Mouse (Mus musculus) midbrain, postnatal 0 days (tissue): ENCODE measurements at regions not wholly inside any gene's neighbourhood (a gene's known extent, or its start where the extent isn't known, plus 50 kb on each side); places are given as distances from the start of the nearest gene placed in this dataset.
"Not testable (repeated sequence)": the region's sequence is repeated elsewhere in the genome, so short reads cannot be mapped to it uniquely, and the experiment has no call there.

Experiments used
- ATAC-seq: fragments of 200-750 bp; cut with Nextera tagmentation; 2 replicates; pipeline ENCODE4 v1.8.0; 2017; ENCODE audit warnings: moderate number of reproducible peaks, mild to moderate bottlenecking, moderate TSS enrichment, moderate library complexity; ENCODE audit not compliant: low FRiP score
- DNase-seq: peaks from one replicate; pipeline ENCODE4 v3.0.0-alpha.2; 2015; ENCODE audit warnings: low spot score
- H3K27ac ChIP-seq: fragments of 300-500 bp; sonication (generic); 2 replicates; pipeline ENCODE4 v1.5.1; 2014; ENCODE audit warnings: low read depth, mild to moderate bottlenecking, low read length, mixed read lengths
- H3K27me3 ChIP-seq: fragments of 300-500 bp; sonication (generic); 2 replicates; pipeline ENCODE4 v1.6.1; 2014; ENCODE audit warnings: low read length, control low read depth, mixed read lengths; ENCODE audit not compliant: insufficient read depth
- H3K36me3 ChIP-seq: fragments of 300-500 bp; sonication (generic); 2 replicates; pipeline ENCODE4 v1.6.1; 2014; ENCODE audit warnings: low read length, control low read depth, mixed read lengths; ENCODE audit not compliant: insufficient read depth
- H3K4me1 ChIP-seq: fragments of 300-500 bp; sonication (generic); 2 replicates; pipeline ENCODE4 v1.6.1; 2014; ENCODE audit warnings: mild to moderate bottlenecking, control low read depth, antibody characterized with exemption, low read length, mixed read lengths; ENCODE audit not compliant: insufficient read depth
- H3K4me2 ChIP-seq: fragments of 300-500 bp; sonication (generic); 2 replicates; pipeline ENCODE4 v1.6.1; 2014; ENCODE audit warnings: low read depth, mild to moderate bottlenecking, low read length, mixed read lengths; ENCODE audit not compliant: poor library complexity, severe bottlenecking
- H3K4me3 ChIP-seq: fragments of 300-500 bp; sonication (generic); 2 replicates; pipeline ENCODE4 v1.5.1; 2014; ENCODE audit warnings: low read depth, mild to moderate bottlenecking, low read length, moderate library complexity
- H3K9ac ChIP-seq: fragments of 300-500 bp; sonication (generic); replicated peaks from 2 replicates; pipeline ENCODE4 v1.6.1; 2014; ENCODE audit warnings: mild to moderate bottlenecking, low read length, moderate library complexity, mixed read lengths; ENCODE audit not compliant: poor library complexity, severe bottlenecking
- H3K9me3 ChIP-seq: fragments of 300-500 bp; sonication (generic); 2 replicates; pipeline ENCODE4 v1.6.1; 2016; ENCODE audit warnings: low read length, control low read depth
- CTCF ChIP-seq: IDR thresholded peaks from 2 replicates; pipeline ENCODE4 v1.5.1; 2016; ENCODE audit warnings: antibody characterized with exemption, mild to moderate bottlenecking
- WGBS: fragments of 180-500 bp; shearing (Covaris S2); extraction: QIAGEN DNeasy Blood & Tissue Kit; methylation state at CpG from one replicate; pipeline ENCODE4 v1.1.7; 2014; 5-methylcytosine and 5-hydroxymethylcytosine counted together

GRCm38 (mm10) chr15:96078580-96078979 is 208.7 kb upstream of the Arid2 start:
- no peaks in the 10 kb centered on the region for H3K27me3 ChIP-seq
- no peak overlapping the region for H3K27ac ChIP-seq
- no peak for TF ChIP-seq CTCF
- no peaks in the 10 kb centered on the region for H3K36me3 ChIP-seq
- H3K4me1 ChIP-seq = no peaks in the 10 kb centered on the region
- DNase-seq (no peak), ATAC-seq (no peak)
- no peak overlapping the region for H3K9ac ChIP-seq
- no peak overlapping the region for H3K4me3 ChIP-seq
- WGBS = 47% methylated on average over 2 of the region's 2 CpGs
- H3K4me2 ChIP-seq = no peak overlapping the region
- H3K9me3 ChIP-seq = no peaks in the 10 kb centered on the region

DNA sequence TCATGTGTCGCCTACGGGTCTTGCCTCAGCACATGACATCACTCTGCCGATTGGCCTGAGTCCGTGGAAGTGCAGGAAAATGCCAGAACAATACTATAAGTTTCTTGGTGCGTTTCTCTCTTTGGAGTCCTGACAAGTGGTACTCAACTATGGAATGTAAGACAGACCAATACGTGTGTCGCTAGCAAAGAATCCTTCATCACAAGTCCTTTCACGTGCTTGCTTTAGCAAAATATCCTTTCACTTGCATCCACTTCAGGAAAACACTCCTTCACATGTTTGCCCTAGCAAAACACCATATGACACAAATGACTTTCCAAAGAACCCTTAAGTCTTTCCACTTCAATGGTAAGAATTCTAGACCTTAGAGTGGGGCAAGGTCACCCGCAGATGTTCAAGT is 197.6 kb upstream of the Arid2 start:
- DNase-seq = no peak
- WGBS = 93% methylated on average over 9 of the region's 9 CpGs
- Histone ChIP-seq H3K9me3 (no peaks in the 10 kb centered on the region), H3K27me3 (no peaks in the 10 kb centered on the region), H3K4me1 (no peaks in the 10 kb centered on the region), H3K4me2 (no peak overlapping the region), H3K27ac (no peak overlapping the region), H3K4me3 (no peak overlapping the region), H3K9ac (no peak overlapping the region), H3K36me3 (no peaks in the 10 kb centered on the region)
- no peak for TF ChIP-seq CTCF
- no peak for ATAC-seq

DNA sequence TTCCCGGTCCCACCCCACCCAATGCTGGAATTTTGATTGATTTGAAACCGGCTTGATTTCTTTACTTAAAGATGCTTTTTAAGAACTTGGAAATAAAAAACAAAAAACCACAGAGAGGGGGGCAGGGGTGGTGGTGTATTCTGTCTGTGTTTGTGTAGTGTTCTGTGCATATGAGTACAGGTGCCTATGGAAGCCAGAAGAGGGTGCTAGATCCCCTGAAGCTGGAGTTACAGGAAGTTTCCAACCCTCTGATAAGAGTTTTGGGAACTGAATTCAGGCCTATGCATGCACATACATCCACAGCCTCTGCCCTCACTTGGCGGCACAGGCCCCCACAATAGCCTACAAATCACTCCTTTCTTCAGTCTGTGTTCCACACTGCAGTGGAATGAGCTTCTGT is 190.9 kb upstream of the Arid2 start:
- H3K27ac ChIP-seq = no peak overlapping the region
- DNase-seq (no peak), ATAC-seq (no peak)
- no peak overlapping the region for H3K9ac ChIP-seq
- H3K4me3 ChIP-seq = no peak overlapping the region
- H3K9me3 ChIP-seq = no peaks in the 10 kb centered on the region
- TF ChIP-seq CTCF = peak; percentile 34; the same call in 1 of the 2 replicates
- no peaks in the 10 kb centered on the region for H3K36me3 ChIP-seq
- H3K4me1 ChIP-seq = no peaks in the 10 kb centered on the region
- H3K4me2 ChIP-seq = no peak overlapping the region
- 84% methylated on average over 3 of the region's 3 CpGs for WGBS
- no peaks in the 10 kb centered on the region for H3K27me3 ChIP-seq

- ATAC-seq (no peak), DNase-seq (no peak)
- H3K4me2 ChIP-seq = no peak overlapping the region
- H3K4me3 ChIP-seq = no peak overlapping the region
- WGBS = 74% methylated on average over 5 of the region's 5 CpGs
- no peaks in the 10 kb centered on the region for H3K27me3 ChIP-seq
- TF ChIP-seq CTCF = no peak
- H3K27ac ChIP-seq = no peak overlapping the region
- H3K4me1 ChIP-seq = no peaks in the 10 kb centered on the region
- no peaks in the 10 kb centered on the region for H3K9me3 ChIP-seq
- H3K36me3 ChIP-seq = no peaks in the 10 kb centered on the region
- H3K9ac ChIP-seq = no peak overlapping the region
These were observed 188.5 kb upstream of the Arid2 start for GRCm38 (mm10) chr15:96098821-96099220.

GRCm38 (mm10) chr15:96099844-96100640 is 187.3 kb upstream of the Arid2 start:
- H3K36me3 ChIP-seq, H3K9me3 ChIP-seq, H3K4me2 ChIP-seq, H3K9ac ChIP-seq, H3K4me3 ChIP-seq, ATAC-seq, H3K4me1 ChIP-seq, H3K27ac ChIP-seq, H3K27me3 ChIP-seq, DNase-seq: not testable (repeated sequence)
- 87% methylated on average over 11 of the region's 13 CpGs for WGBS

DNA sequence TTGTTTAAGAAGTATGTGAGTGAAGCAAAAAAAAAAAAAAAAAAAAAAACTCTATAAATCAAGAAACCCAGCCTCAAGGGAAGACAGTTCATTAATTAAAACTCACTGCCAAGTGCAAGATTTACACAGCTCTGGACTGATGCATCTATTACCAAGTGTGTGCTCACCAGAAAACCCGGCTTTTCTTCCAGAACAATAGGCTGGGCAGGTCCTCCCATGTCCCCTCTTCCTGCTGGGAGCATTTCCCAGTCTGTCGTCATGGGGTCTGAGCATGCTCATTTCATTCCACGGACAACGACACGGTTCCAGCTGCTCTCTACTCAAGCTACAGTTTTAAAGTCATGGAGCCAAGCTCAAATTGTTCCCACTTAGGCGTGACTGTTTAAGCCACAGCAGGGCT is 183.6 kb upstream of the Arid2 start:
- Histone ChIP-seq H3K36me3 (no peaks in the 10 kb centered on the region), H3K27ac (no peak overlapping the region), H3K4me3 (no peak overlapping the region), H3K4me1 (no peaks in the 10 kb centered on the region), H3K9ac (no peak overlapping the region), H3K4me2 (no peak overlapping the region), H3K9me3 (no peaks in the 10 kb centered on the region), H3K27me3 (no peaks in the 10 kb centered on the region)
- 17% methylated on average over 6 of the region's 6 CpGs for WGBS
- ATAC-seq = no peak
- peak; percentile 60 for DNase-seq
- no peak for TF ChIP-seq CTCF
